Mouse (Mus musculus) testis, adult 2 months (tissue): ENCODE measurements at regions not wholly inside any gene's neighbourhood (a gene's known extent, or its start where the extent isn't known, plus 50 kb on each side); places are given as distances from the start of the nearest gene placed in this dataset.

Experiments used
- CTCF ChIP-seq: fragments of 200-500 bp; IDR thresholded peaks from 2 replicates; pipeline ENCODE4 v1.5.1; 2012; ENCODE audit warnings: low read depth, mild to moderate bottlenecking, inconsistent platforms, low read length, moderate library complexity; ENCODE audit not compliant: control insufficient read depth, insufficient read depth, insufficient replicate concordance
- POLR2A ChIP-seq: fragments of 200-500 bp; IDR thresholded peaks from 2 replicates; pipeline ENCODE4 v1.6.1; 2012; ENCODE audit warnings: low read depth, mild to moderate bottlenecking, inconsistent platforms, low read length, moderate library complexity; ENCODE audit not compliant: control insufficient read depth

DNA sequence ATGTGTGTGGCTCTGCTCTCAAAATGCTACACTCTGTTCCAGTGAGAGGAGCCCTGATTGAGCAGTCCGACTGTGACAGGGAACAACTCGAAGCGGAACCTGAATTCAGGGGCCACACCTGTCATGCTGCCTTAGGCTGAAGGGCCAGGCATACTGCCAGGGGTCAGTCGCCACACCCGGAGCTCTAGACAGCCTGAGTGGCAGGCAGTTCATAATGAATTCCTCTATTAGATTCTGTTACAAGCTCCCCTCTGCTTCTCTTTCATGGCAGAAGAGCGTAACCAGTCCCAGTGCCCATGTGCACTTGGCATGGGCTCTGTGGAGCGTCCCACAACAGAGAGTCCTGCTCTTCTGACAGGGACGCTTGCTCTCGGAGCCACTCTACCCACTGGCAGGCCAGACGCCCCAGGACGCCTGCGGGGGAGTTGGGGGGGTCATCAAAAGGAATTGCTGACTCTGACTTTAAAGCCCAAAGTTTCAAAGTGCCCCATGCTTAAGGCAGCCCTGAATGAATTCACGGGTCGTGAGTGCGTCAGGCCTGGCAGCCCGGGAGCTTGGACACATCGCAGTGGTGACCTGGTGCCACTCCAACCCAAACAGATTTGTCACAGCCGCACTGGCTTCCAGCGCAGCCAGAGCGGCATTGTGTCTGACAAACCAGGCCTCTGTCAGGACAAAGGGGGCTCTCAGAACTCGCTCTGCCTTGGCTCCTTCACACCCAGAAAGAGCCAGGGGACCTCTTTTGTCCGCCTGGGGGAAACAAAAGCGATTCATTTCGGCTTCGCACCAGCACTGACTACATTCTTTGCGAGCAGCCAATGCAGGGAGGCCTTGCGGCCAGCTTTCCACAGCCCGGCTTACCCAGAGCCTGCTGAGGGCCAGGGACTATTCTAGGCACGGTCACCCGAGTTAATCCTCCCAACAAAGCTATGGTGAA lies 144.1 kb downstream of the Nufip1 start:
- TF ChIP-seq POLR2A: no peak
- no peak for TF ChIP-seq CTCF
